Mouse (Mus musculus) hindbrain, embryonic 13.5 days (tissue): ENCODE results near the gene Slc7a10. TPM values are rescaled to one million over a fixed set of nuclear protein-coding genes. Genes with fewer than 3 reads are reported as not detected.
A peak's percentile ranks its signal among the peaks of the same experiment; 100 is the strongest.

Source experiments
- ATAC-seq: fragments of 200-750 bp; cut with Nextera tagmentation; 2 replicates; pipeline ENCODE4 v1.8.0; 2017; ENCODE audit warnings: moderate TSS enrichment; ENCODE audit not compliant: low FRiP score
- H3K27ac ChIP-seq: fragments of 300-500 bp; sonication (generic); 2 replicates; pipeline ENCODE4 v1.5.1; 2015; ENCODE audit warnings: inconsistent platforms, mild to moderate bottlenecking, moderate library complexity
- H3K27me3 ChIP-seq: fragments of 300-500 bp; sonication (generic); 2 replicates; pipeline ENCODE4 v1.6.1; 2015; ENCODE audit warnings: mild to moderate bottlenecking, inconsistent platforms
- H3K36me3 ChIP-seq: fragments of 300-500 bp; sonication (generic); 2 replicates; pipeline ENCODE4 v1.6.1; 2015; ENCODE audit warnings: mild to moderate bottlenecking, inconsistent platforms
- H3K4me1 ChIP-seq: fragments of 300-500 bp; sonication (generic); replicated peaks from 2 replicates; pipeline ENCODE4 v1.6.1; 2015; ENCODE audit warnings: inconsistent platforms
- H3K4me2 ChIP-seq: fragments of 300-500 bp; sonication (generic); 2 replicates; pipeline ENCODE4 v1.6.1; 2015; ENCODE audit warnings: inconsistent platforms, mild to moderate bottlenecking, moderate library complexity
- H3K4me3 ChIP-seq: fragments of 300-500 bp; sonication (generic); 2 replicates; pipeline ENCODE4 v1.5.1; 2015; ENCODE audit warnings: mild to moderate bottlenecking, inconsistent platforms
- H3K9ac ChIP-seq: fragments of 300-500 bp; sonication (generic); 2 replicates; pipeline ENCODE4 v1.6.1; 2015; ENCODE audit warnings: mild to moderate bottlenecking, inconsistent platforms
- H3K9me3 ChIP-seq: fragments of 300-500 bp; sonication (generic); 2 replicates; pipeline ENCODE4 v1.6.1; 2016; ENCODE audit warnings: inconsistent platforms
- WGBS: fragments of 180-500 bp; shearing (Covaris S2); methylation state at CpG from one replicate; pipeline ENCODE4 v1.1.7; 2015; 5-methylcytosine and 5-hydroxymethylcytosine counted together
- polyA plus RNA-seq: library from polyadenylated mRNA; unstranded; fragments of >200 nt; fragmentation: Nextera tagmentation; extraction: Ambion mirVana; gene quantifications from 2 replicates; pipeline ENCODE4 v1.2.1, GENCODE M21; 2015

The Slc7a10 gene
- polyA plus RNA-seq, 1 experiment from 2014 or later: 9.2 TPM

DNA sequence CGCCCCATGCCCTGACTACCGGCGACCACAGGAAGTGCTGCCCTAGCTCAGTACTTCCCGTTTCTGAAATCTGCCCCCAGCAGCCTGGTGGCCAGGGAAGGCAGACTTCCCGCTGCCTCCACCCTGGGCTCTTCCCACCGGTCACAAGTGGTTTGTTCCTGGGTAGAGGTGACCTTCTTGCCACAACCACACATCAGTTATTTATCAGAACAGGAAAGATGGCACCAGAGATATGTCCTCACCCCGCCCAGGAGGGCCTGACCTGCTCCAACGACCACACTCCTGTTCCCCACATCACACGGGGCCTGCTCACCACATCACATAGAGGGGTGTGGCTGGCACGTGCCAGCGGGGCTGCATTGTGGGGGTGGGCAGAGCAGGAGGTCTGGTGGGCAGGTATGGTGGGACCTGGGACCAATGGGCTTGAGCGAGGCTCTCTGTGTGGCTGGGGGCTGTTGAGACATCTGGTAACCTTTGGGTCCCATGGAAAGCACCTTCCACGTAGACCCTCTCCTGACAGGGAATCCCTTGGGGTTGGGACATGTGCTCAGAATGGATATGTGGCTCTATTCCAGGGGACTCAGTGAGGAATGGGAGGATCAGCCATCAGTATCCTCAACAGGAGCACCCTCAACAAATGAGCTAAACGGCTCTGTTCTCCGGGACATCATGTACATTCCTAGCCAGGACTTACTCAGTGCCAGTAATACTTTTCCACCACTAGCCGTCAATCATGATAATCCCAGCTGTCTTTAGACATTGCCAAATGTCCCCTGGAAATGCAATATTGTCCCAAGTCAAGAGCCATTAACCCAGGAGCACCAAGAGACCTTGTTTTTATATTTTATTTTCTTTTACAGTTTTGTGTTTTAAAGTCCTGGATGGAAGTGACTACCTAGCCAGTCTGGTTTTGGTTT is 29.4 kb upstream of the Slc7a10 start:
- ATAC-seq: no peak
- no peaks in the 10 kb centered on the region for H3K36me3 ChIP-seq
- H3K27me3 ChIP-seq: no peaks in the 10 kb centered on the region
- no peak overlapping the region for H3K9ac ChIP-seq
- no peaks in the 10 kb centered on the region for H3K4me1 ChIP-seq
- H3K4me2 ChIP-seq: no peak overlapping the region
- no peaks in the 10 kb centered on the region for H3K9me3 ChIP-seq
- no peak overlapping the region for H3K4me3 ChIP-seq
- H3K27ac ChIP-seq: no peak overlapping the region
- 76% methylated on average over 16 of the region's 16 CpGs for WGBS

DNA sequence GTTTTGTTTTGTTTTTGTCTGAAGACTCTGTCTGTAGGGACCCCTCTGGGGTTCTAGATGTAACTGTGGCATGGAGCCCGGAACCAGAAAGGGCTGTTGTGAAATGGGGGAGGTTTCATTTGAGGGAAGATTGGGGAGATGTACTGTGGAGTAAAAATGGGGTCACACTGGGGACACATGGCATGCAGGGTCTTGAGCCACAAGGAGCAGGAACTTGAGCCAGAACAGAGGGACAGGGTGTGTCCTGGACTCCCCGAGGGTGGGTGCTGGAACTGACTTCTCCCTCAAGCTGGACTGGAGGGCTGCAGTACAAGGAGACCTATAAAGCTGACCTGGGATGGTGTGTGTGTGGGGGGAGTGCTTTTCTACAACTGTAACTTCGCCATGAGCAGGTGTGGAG is 28.7 kb upstream of the Slc7a10 start:
- 66% methylated on average over 3 of the region's 3 CpGs for WGBS
- no peak overlapping the region for H3K4me2 ChIP-seq
- no peak overlapping the region for H3K27ac ChIP-seq
- no peak for ATAC-seq
- no peaks in the 10 kb centered on the region for H3K27me3 ChIP-seq
- no peaks in the 10 kb centered on the region for H3K4me1 ChIP-seq
- no peak overlapping the region for H3K9ac ChIP-seq
- H3K36me3 ChIP-seq: no peaks in the 10 kb centered on the region
- no peak overlapping the region for H3K4me3 ChIP-seq
- no peaks in the 10 kb centered on the region for H3K9me3 ChIP-seq

DNA sequence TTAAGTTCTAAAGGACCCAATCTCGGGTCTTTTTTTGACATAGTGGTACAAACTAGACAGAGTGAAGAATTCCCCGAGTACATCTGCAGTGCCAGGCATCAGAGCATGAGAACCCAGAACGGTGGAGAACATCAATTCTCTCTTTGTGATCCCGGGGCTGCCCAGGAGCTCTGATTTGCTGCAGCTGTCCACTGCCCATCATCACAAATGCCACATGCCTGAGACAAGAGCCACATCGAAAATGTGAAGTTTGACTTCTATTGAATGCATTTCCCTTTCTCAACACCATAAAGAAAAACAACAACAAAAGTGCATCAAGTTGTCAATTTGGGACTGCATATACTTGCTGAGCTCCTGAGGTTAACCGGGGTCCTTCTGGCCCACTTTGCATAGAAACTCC is 23.7 kb upstream of the Slc7a10 start:
- Histone ChIP-seq H3K27ac (no peak overlapping the region), H3K9me3 (no peaks in the 10 kb centered on the region), H3K36me3 (no peaks in the 10 kb centered on the region), H3K9ac (no peak overlapping the region), H3K4me3 (no peak overlapping the region), H3K4me1 (no peaks in the 10 kb centered on the region), H3K4me2 (no peak overlapping the region), H3K27me3 (0 out of 2 replicates have a peak, but pooled peaks cover 8% of the 10 kb centered on the region)
- 82% methylated on average over 6 of the region's 6 CpGs for WGBS
- no peak for ATAC-seq

DNA sequence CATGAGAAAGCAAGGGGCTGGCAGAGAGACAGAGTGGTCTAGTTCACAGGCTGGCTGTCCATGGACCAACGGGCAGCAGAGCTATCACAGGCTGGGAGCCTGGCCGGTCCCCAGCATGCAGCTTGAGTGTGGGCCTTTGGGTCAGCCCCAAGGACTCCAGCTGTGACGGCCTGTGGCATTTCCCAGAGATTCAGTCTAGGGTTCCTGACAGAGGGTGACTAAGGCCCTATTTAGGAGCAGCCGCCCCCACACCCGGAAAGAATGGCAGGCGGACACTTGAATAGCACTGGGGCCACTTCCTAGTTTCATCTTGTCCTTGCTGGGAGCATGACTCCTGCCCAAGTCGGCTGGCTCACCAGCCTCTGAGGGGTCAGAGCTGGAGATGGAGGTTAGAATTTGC is 22.6 kb upstream of the Slc7a10 start:
- 62% methylated on average over 7 of the region's 7 CpGs for WGBS
- ATAC-seq: no peak

DNA sequence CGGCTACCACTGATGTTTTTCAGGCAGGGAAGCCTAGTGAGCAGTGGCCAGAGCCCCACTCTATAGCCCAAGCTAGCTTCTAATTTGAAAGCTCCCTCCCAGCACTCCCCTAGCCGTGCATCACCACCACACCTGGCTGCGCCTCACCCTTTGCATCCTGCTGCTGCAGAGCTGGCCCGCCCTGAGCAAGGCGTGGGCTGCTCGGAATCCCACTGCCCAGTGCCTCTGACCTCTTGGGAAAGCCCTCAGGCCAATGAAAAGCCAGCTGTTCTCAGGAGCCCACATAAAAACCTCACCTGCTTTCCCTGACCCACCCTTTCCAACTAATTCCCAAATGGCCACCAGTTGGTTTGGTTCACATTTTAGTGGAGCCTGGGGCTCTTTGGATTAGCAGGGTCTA is 22.1 kb upstream of the Slc7a10 start:
- no peaks in the 10 kb centered on the region for H3K4me1 ChIP-seq
- no peak overlapping the region for H3K27ac ChIP-seq
- H3K9me3 ChIP-seq: no peaks in the 10 kb centered on the region
- no peak for ATAC-seq
- no peaks in the 10 kb centered on the region for H3K36me3 ChIP-seq
- H3K27me3 ChIP-seq: 0 out of 2 replicates have a peak, but pooled peaks cover 8% of the 10 kb centered on the region
- 80% methylated on average over 6 of the region's 6 CpGs for WGBS
- H3K9ac ChIP-seq: no peak overlapping the region
- no peak overlapping the region for H3K4me2 ChIP-seq
- H3K4me3 ChIP-seq: no peak overlapping the region

More for the DNA sequence above, 22.6 kb upstream of the Slc7a10 start:
- Histone ChIP-seq H3K9ac (no peak overlapping the region), H3K4me1 (no peaks in the 10 kb centered on the region), H3K9me3 (no peaks in the 10 kb centered on the region), H3K36me3 (no peaks in the 10 kb centered on the region), H3K27ac (no peak overlapping the region), H3K4me3 (no peak overlapping the region), H3K27me3 (0 out of 2 replicates have a peak, but pooled peaks cover 8% of the 10 kb centered on the region), H3K4me2 (no peak overlapping the region)

DNA sequence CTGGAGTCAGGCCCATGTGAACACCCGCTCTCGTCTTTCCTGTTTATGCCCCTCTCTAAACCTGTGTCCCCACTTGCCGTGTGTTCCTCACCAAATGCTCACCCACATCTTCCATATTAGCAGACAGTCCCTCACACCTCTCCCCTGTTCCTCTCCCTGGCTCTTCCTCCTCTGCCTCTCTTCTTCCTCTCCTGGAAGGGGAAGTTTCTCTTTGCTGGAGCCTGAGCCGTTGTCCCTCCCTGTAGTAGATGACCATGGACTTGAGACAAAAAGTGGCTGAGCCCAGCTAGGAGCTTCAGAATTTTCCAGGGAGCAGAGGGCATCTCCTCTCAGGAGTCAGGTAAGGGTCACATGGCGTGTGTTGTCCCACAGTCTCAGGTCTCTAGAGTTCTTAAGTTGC is 19.2 kb upstream of the Slc7a10 start:
- Histone ChIP-seq H3K4me3 (no peak overlapping the region), H3K4me2 (no peak overlapping the region), H3K27ac (no peak overlapping the region), H3K9me3 (no peaks in the 10 kb centered on the region), H3K27me3 (peaks cover 21% of the 10 kb centered on the region; the same call in 1 of the 2 replicates), H3K36me3 (no peaks in the 10 kb centered on the region), H3K9ac (no peak overlapping the region), H3K4me1 (peaks cover 3% of the 10 kb centered on the region; the same call in 1 of the 2 replicates)
- WGBS: 85% methylated on average over 5 of the region's 5 CpGs
- ATAC-seq: no peak

DNA sequence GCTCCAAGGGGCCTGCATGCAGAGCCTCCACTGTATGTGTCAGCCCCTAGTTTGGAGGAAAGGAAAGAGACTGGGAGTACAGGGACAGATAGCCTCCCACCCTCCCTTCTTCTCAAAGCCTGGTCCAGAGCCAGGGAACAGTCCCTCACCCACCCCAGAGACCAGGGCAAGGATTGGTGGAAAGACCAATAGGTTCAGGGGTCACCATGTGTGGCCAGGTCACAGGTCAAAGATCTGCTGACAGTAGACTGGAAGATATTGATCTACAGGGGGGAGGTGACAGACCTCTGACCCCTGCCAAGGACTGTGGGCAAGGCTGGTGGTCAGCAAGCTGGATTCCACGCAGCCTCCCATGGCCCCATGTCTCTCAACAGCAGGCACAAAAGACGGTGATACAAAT is 18.3 kb upstream of the Slc7a10 start:
- H3K9ac ChIP-seq: no peak overlapping the region
- no peak overlapping the region for H3K4me3 ChIP-seq
- H3K36me3 ChIP-seq: no peaks in the 10 kb centered on the region
- H3K27me3 ChIP-seq: peaks cover 28% of the 10 kb centered on the region
- peaks cover 6% of the 10 kb centered on the region; the same call in 1 of the 2 replicates for H3K4me1 ChIP-seq
- H3K4me2 ChIP-seq: no peak overlapping the region
- ATAC-seq: no peak
- no peaks in the 10 kb centered on the region for H3K9me3 ChIP-seq
- H3K27ac ChIP-seq: no peak overlapping the region
- WGBS: 38% methylated on average over 2 of the region's 2 CpGs

DNA sequence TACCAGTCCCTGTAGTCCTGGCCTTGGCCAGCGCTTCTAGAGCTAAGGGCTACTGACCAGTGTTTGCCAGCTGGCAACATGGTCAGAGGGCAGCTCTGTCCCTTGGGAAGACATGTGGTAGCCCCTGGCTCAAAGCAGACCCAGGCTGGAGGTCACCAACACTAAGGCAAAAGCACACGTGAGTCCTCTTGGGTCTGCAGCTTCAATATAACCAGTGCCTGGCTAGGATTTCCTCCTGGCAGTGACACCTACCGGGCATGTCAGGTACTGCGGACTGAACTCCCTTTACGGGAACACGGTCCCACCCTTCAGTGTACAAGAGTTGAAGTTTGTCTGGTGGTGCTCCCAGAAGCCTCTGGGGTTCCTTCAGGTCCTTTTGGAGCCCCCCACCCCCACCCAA is 16.8 kb upstream of the Slc7a10 start:
- Histone ChIP-seq H3K27me3 (peaks cover 36% of the 10 kb centered on the region), H3K4me2 (no peak overlapping the region), H3K36me3 (no peaks in the 10 kb centered on the region), H3K9ac (no peak overlapping the region), H3K4me1 (peaks cover 6% of the 10 kb centered on the region; the same call in 1 of the 2 replicates), H3K9me3 (no peaks in the 10 kb centered on the region), H3K4me3 (no peak overlapping the region), H3K27ac (no peak overlapping the region)
- 16% methylated on average over 6 of the region's 6 CpGs for WGBS
- peak; percentile 11; the same call in 1 of the 2 replicates for ATAC-seq

DNA sequence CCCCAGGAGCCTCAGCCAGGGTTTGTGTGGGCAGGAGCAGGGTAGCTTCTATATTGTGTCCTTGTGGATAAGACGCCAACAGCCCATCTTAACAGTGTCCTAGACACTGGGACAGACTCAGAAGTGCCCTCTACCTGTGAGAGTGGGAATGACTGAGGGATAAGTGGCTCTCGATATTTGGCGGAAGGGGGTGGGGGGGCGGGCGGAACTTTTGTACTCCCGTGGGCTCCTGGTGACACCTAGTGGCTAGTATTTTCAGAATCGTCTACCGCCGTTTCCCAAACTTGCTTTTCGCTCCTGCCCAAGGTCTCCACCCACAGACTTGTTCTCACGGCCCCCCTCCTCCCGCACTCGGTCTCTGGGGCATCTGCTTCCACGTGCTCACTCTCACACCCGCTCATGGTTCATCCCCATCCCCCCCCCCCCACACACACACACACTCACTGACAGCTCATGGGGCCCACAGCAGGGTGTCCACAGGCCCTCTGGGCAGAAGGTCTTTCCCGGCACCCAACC is 14.3 kb upstream of the Slc7a10 start:
- Histone ChIP-seq H3K9ac (no peak overlapping the region), H3K4me1 (peaks cover 9% of the 10 kb centered on the region; the same call in 1 of the 2 replicates), H3K27ac (no peak overlapping the region), H3K36me3 (no peaks in the 10 kb centered on the region), H3K4me3 (no peak overlapping the region), H3K9me3 (no peaks in the 10 kb centered on the region), H3K4me2 (peak overlapping the region; percentile 23), H3K27me3 (peaks cover 36% of the 10 kb centered on the region)
- WGBS: 3% methylated on average over 16 of the region's 16 CpGs
- peak; percentile 74 for ATAC-seq

DNA sequence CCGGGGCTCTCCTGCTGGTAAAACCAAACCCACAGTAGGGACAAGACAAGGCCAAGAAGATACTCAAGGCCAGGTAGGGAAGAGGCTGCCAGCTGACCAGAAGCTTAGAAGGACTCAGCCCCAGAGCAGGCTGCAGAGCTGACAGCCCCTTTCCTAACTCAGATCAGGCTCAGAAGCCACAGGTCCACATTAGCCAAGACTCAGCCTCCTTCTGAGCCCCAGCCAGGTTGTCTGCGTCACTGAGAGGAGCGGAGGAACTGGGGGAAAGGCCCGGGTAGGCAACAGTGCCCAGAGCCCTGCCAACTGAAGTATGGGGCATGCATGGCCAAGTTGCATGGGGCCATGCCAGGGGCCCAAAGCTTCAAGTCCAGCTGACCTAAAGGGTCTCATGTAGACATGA is 13.7 kb upstream of the Slc7a10 start:
- Histone ChIP-seq H3K36me3 (no peaks in the 10 kb centered on the region), H3K27ac (no peak overlapping the region), H3K9me3 (no peaks in the 10 kb centered on the region), H3K27me3 (peaks cover 31% of the 10 kb centered on the region), H3K9ac (no peak overlapping the region), H3K4me3 (no peak overlapping the region), H3K4me1 (peaks cover 9% of the 10 kb centered on the region; the same call in 1 of the 2 replicates), H3K4me2 (no peak overlapping the region)
- ATAC-seq: no peak
- 83% methylated on average over 4 of the region's 4 CpGs for WGBS

DNA sequence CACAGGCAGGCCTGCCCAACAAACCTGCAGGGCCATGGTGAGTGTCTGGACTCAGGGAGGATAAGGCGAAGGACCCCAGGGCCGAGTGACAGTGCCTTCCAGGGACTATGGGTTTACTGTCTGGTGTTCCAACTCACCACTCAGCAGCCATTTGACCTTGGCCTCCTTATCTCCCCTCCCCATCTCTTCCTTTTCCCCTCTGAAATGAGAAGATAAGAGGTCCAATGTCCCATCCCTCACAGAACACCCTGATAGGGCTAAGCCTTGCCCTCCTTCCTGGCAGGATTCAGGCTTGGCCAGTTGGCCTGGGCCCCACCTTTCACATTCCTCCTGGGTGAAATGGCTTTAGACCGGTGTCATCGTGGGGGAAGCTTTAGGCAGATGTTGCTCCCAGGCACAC is 10.7 kb upstream of the Slc7a10 start:
- H3K4me1 ChIP-seq: peaks cover 9% of the 10 kb centered on the region; the same call in 1 of the 2 replicates
- H3K9me3 ChIP-seq: no peaks in the 10 kb centered on the region
- no peaks in the 10 kb centered on the region for H3K36me3 ChIP-seq
- H3K9ac ChIP-seq: no peak overlapping the region
- ATAC-seq: no peak
- H3K27me3 ChIP-seq: peaks cover 21% of the 10 kb centered on the region
- no peak overlapping the region for H3K27ac ChIP-seq
- H3K4me3 ChIP-seq: no peak overlapping the region
- whole genome bisulfite sequencing: 84% methylated on average over 4 of the region's 4 CpGs
- no peak overlapping the region for H3K4me2 ChIP-seq

DNA sequence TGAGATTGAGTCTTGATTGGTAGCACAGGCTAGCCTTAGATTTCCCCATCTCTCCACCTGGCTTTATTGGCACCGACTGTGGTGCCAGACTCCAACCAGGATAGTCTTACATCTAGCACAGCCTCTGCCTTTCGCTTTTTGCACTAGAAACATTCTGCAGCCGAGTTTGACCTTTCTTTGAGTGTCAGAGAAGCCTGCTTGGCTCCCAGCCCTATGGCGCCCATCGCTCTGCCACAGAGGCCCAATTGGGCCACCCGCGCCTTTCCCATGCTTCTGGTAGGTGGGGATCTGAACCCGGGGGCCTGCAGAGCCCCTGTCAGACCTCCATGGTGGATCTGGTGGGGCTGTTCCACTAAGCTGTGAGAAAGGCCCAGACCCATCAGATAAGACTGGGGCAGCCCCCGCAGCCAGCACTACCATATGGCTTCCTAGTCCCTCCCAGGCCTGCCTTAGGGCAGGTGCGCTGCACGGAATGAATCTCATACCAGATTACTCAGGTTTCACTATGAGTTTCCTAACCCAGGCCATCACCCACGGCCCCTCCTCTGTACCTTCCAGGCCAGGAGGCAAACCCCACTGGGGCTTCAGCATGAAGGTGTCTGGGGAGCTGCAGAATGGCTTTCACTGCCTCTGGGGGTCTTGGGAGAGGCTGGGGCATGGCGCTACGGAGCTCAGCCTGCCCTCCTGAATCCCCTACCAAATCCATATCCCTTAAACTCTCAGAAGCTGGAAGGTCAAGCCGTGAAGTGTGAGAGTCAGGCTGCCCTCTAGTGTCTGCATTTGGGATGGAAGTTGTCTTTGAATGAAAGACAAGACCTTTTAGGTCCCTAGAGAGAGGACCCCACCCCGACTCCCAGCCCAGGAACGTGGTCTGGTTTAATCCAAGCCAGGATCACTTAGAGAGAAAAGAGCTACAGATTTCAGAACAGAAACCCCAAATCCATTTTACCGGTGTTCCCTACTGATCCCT is 9.5 kb upstream of the Slc7a10 start:
- peaks cover 18% of the 10 kb centered on the region for H3K27me3 ChIP-seq
- H3K4me2 ChIP-seq: no peak overlapping the region
- 56% methylated on average over 18 of the region's 18 CpGs for WGBS

More for the DNA sequence above, 9.5 kb upstream of the Slc7a10 start:
- no peaks in the 10 kb centered on the region for H3K9me3 ChIP-seq
- H3K4me1 ChIP-seq: peaks cover 7% of the 10 kb centered on the region; the same call in 1 of the 2 replicates
- no peak overlapping the region for H3K9ac ChIP-seq
- ATAC-seq: no peak
- no peaks in the 10 kb centered on the region for H3K36me3 ChIP-seq
- H3K27ac ChIP-seq: no peak overlapping the region
- H3K4me3 ChIP-seq: no peak overlapping the region
